Mouse (Mus musculus) myocyte (in vitro differentiated cells): ENCODE measurements around the gene Olfr169.
"Not testable (repeated sequence)": the region's sequence is repeated elsewhere in the genome, so short reads cannot be mapped to it uniquely, and the experiment has no call there.

Experiments used
- POLR2A ChIP-seq: IDR thresholded peaks from one replicate; pipeline ENCODE4 v1.6.1; 2011; ENCODE audit warnings: low read depth, mild to moderate bottlenecking, control low read depth, moderate library complexity; ENCODE audit not compliant: insufficient read length
- USF1 ChIP-seq: IDR thresholded peaks from one replicate; pipeline ENCODE4 v1.6.1; 2011; ENCODE audit warnings: low read depth, mild to moderate bottlenecking, control low read depth, moderate library complexity

- not testable (repeated sequence) for TF ChIP-seq POLR2A, USF1
These were observed 19.4 kb downstream of the Olfr169 start for GRCm38 (mm10) chr16:19552246-19552645.
